Mouse (Mus musculus): ENCODE data around the gene Zic5.

Gene Zic5

DNA sequence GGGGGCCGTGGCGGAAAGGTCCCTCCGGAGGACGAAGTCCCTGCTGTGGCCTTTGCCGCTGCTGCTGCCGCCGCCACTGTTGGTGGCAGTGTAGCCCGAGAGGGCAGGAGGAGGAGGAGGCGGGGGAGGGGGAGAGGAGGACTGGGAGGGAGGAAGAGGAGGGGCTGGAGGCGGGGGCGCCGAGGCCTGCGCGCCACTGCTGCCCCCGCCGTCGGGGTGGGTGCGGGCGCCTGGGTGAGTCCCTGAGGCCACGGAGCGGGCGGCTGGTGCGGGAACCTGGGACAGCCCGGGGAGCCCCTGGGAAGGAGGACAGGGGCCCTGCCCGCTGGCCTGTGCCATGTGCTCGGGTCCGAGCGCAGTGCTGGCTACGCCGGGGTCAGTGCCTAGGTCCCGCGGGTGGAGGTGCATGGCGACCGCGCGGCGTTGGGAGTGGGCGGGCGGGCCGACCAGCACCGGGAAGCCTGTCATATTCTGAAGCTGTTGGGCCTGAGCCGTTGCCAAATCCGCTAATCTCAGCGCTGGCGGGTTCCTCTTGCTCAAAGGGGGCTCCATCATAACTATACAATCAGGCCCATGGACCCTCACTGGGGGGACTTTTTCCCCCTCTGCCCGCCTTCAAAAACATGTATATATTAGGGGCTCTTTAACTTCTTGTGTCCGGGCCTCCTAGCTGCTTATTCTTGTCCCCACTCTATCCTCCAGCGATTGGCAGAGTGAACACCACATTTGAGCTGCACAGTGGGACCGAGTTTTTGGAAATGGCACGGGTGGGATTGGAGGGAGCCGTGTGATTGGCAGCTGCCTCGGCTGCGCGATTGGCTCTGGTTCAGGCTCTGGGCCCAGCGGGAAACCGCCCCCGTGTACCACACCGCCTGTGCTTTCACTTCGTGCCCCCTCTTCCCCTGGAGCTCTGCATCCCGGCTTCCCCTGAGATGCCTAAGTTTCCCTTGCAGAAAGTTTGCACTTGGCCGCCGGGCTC, at the start of gene Zic5:
TSS of gene Zic5 (minus strand) at position 915 of the 979 bp plus-strand sequence.
- DNase-seq, result peak; percentile 36

GRCm38 (mm10) chr14:122513511-122514036, 48.1 kb upstream of the Zic5 start:
- DNase-seq, result no peak

DNA sequence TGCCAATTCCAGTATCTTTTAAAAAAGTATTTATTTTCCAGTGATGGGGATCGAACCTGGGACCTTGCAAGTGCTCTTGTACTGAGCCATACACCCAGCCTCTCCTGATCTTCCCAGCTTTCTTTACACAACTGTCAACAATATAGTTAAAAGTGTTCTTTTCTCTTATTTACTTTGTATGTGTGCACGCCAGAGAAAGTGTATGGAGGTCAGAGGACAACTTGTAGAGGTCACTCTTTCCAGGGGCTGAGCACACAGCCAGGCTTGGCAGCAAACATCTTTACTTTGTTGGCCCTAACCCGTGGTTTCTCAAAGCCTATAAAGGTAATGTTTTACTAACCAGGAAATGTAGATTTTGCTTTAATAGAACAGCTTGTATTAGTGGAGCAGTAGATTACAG, 46.0 kb upstream of the Zic5 start:
- DNase-seq, result no peak

DNA sequence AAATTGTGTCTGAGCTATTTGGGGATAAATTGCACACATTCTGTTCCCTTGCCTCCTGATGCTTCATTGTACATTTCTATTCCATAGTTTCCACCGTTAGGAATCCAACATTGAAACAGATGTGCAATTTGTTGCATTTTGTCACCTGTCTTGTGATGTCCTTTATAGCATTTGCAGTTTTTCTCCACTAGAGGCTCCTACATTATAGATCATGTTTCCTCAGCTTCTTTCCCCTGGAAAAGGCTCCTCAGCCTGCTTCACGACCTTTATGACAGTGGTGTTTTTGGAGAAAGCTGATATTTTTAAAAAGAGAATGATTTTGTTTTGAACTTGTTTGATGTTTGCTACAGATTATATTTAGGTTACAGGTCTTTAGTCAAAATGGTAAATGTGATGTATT, 43.6 kb upstream of the Zic5 start:
- DNase-seq, result no peak

- DNase-seq, result no peak
Observed at GRCm38 (mm10) chr14:122492015-122492414, 26.5 kb upstream of the Zic5 start.

DNA sequence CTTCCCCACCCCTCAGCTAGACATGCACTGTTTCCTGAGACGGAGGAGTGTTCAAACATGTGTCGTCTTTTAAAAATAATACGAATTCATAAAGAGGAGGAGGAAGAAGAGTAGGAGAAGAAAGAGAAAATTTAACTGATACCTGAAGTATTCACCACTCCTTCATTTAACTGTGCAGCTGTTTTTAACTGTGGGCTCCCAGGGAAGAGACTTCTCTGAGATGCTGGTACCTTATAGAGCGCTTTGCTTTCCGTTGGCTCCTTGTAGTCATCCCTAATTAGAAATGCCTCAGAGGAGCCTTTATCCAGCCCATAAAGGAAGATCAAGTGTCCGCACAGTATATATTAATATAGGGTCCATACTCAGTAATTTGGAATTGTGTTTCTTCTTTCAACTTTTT, 26.0 kb upstream of the Zic5 start:
- DNase-seq, result no peak

GRCm38 (mm10) chr14:122490441-122491328, 25.2 kb upstream of the Zic5 start, which contains the start of gene Gm10837:
Gene Gm10837, plus strand, starts transcription at chr14:122490586.
- no peak for DNase-seq

DNA sequence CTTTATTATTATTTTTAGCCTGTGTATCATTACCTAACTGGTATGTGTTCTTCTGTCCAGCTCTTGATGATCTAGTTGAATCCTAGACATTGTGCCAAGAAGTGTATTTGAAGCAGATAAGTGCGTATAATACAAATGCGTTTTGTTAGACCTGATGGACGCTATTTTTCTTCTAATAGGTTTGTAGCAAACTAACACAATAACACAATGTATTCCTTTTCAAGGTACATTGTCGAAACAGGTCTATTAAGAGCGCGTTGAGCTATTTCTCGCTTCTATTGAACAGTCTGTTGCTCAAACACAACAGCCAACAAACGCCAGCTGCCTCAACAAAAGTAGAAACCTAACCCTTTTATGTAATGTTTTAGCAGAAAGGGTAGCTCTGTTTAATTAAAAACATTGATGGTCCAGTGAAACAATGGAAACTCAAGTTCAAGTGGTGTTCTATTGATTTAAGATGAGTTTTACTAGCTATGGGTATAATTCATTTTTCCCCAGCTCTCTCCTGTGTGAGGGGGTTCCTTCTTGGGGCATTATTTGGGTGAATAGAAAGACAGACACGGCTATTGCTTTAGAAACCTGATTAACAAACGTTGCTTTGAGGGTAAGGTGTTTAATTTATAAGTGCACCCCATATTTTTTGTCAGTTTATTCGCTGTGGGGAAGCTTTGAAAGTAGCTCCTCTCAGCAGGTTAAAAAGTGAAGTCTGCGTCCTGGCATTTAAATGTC, 24.4 kb upstream of the Zic5 start:
- DNase-seq, result no peak

- DNase-seq, result no peak
Observed at GRCm38 (mm10) chr14:122489041-122489440, 23.6 kb upstream of the Zic5 start.

GRCm38 (mm10) chr14:122487366-122487765, 21.9 kb upstream of the Zic5 start:
- DNase-seq, result no peak

DNA sequence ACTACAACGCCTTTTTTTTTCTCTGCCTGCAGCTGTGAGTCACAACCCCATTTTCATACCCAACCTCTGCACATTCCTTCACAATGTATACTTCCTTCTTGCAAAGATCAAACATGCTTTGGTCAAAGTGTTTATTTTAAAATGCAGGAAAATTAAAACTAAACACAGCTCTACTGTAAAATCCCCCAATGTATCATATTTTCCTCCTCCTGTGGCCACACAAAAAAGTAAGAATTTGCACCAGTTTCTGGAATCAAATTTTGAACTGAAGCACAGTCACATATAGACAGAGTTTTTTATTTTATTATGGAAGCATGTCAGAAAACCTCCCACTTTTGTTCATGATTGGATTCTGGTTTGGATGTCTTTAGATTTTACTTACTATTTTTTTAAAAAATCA, 21.1 kb upstream of the Zic5 start:
- DNase-seq, result no peak

- DNase-seq, result no peak
Observed at GRCm38 (mm10) chr14:122485635-122486181, 20.2 kb upstream of the Zic5 start.

- no peak for DNase-seq
Observed at GRCm38 (mm10) chr14:122484844-122485551, 19.5 kb upstream of the Zic5 start.

- no peak for DNase-seq
Observed at GRCm38 (mm10) chr14:122484458-122484843, 19.0 kb upstream of the Zic5 start.

DNA sequence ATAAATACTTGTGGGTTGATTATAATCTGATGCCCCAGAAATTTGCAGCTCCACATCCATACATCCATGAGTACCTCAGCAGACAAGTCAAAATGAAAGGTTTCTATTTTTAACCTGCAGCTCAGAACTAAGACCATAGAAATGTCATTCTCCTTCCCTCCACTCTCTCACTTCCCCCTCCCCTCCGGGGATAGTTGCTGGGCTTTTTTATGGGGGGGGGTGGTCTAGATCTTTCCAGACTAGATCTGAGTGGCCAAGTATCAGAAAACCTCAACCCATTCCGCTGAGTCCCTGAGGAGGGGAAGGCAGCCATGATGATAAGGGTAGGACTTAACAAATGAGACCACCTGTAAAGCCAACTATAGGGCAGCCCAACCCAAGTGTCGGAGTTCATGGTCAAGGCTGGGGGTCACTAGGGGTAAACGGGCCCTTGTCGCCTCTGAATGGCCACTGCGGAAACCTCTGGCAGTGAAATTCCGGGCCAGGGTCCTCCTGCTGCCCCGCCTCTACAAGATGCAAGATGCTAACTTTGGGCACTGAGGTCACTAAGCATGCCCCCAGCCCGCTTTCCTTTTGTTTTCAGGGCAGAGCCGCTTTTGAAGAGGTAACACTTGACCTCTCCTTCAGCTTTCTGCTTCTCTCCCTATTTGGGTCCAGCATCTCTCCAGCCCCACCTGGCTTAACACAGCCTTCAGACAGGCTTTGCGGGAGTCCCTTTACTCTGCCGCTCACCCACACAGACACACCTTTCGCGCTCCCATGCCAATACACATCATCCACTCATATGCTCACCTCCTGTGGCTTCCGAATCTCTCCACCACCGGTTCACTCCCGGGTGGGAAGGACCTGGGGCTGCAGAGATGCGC, 18.3 kb upstream of the Zic5 start:
- no peak for DNase-seq

DNA sequence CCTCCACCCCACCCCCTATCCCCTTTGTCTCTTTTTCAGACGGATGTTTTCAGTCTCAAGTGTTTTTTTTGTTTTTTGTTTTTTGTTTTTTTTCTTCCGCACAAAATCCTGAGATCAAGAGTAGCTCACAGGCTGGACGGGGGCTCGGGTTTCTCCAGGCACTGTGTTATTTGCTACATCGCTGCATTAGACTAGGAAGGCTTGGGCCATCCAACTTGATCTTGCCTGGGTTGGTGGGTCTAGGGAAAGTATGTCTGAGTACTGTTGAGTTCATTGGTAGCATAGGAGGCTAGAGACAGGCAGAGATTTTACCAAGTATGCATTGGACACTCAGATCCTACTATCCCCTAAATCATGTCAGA, 17.5 kb upstream of the Zic5 start:
- no peak for DNase-seq

DNA sequence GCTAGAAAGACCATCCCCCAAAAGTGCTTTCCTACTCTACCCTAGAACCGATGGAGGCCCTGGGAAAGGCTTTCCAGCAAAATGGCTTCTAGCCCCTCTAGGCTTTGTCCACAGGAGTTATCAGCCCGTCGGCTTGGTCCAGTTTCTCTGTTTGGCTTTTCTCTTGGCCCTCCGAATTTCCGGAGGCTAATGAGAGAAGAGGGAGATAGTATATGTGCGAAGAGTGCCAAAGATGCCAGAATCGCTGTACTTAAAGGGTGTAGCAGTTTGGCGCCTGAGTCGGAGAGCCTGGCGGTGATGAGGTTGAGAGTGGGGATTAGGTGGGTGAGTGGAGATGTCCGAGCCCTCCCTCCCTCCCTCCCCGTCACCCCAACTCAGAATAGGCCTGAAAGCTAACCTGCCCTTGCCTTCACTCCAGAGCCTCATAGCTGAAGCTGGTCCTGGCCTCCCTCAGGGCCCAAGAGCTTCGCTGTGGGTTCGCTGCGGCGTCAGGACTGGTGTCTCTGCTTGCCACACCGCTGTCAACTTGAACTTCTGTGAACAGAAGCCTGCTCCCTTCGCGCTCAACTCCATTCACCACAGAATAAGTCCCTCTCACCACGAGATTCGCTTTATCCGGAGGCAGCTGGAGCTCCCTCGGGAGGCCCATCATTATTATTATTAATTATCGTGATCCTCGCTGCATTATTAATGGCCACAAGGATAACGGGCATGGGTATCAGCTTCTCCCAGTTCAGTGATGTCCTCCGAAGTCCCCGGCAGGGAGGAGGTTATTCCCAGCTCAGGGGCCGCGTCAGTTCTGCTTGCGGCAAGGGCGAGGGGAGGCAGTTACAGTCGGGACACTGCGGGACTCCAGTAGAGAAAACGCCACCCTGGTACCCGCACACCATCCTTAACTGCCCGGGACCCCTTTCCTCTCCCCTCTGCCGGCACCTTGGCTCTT, 16.9 kb upstream of the Zic5 start:
- DNase-seq, result no peak

DNA sequence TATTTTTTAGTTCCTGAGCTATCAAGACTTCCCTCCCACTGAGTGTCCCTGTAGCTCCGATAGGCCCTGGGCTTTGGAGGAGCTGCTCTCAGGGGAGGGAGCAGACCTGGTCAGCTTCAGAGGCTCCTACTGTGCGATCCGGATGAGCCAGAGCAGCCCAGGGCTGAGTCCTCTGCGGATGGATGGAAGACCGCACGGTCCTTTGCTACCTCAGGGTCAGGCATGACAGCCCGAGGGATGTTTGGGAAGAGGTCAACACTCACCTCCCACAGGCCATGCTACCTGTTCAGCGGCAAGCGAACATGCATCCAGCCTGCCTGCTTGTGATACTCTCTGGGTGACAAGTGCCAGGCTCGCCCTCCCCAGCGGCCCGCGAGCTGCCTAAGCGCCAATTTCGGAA, 15.7 kb upstream of the Zic5 start:
- DNase-seq, result no peak

- no peak for DNase-seq
Observed at GRCm38 (mm10) chr14:122480355-122480754, 14.9 kb upstream of the Zic5 start.
